Mouse (Mus musculus) E14TG2a.4 (cell line): Measurements from ENCODE around the gene Uqcrc2.

ENCODE experiments used
- CTCF ChIP-seq: conservative IDR thresholded peaks from 2 replicates; pipeline ENCODE4 v1.5.1; 2014; ENCODE audit warnings: low read length
- NANOG ChIP-seq: IDR thresholded peaks from 2 replicates; pipeline ENCODE4 v1.6.1; 2014; ENCODE audit warnings: borderline replicate concordance, low read length, mixed read lengths

DNA sequence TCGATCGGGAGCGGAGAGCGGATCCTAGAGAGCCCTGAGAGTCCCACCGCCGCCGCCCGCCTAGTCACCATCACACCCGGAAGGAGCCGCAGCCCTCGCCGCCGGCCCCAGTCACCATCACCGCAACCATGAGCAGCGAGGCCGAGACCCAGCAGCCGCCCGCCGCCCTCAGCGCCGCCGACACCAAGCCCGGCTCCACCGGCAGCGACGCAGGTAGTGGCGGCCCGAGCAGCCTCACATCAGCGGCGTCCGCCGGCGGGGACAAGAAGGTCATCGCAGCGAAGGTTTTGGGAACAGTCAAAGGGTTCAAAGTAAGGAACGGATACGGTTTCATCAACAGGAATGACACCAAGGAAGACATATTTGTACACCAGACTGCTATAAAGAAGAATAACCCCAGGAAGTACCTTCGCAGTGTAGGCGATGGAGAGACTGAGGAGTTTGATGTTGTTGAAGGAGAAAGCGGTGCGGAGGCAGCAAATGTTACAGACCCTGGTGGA, 37.2 kb upstream of the Uqcrc2 start:
- no peak for TF ChIP-seq CTCF
- TF ChIP-seq NANOG: no peak
